Mouse (Mus musculus) CD8-positive naive resting alpha-beta T cell, adult 2 months (primary cell): Measurements from ENCODE around the gene Usp18.

ENCODE experiments used
- DNase-seq, 2 experiments: peaks; one replicate each; pipeline ENCODE4 v3.0.0; 2022; ENCODE audit warnings: low read depth in 2 of 2, low spot score in 2 of 2

Usp18 gene

DNA sequence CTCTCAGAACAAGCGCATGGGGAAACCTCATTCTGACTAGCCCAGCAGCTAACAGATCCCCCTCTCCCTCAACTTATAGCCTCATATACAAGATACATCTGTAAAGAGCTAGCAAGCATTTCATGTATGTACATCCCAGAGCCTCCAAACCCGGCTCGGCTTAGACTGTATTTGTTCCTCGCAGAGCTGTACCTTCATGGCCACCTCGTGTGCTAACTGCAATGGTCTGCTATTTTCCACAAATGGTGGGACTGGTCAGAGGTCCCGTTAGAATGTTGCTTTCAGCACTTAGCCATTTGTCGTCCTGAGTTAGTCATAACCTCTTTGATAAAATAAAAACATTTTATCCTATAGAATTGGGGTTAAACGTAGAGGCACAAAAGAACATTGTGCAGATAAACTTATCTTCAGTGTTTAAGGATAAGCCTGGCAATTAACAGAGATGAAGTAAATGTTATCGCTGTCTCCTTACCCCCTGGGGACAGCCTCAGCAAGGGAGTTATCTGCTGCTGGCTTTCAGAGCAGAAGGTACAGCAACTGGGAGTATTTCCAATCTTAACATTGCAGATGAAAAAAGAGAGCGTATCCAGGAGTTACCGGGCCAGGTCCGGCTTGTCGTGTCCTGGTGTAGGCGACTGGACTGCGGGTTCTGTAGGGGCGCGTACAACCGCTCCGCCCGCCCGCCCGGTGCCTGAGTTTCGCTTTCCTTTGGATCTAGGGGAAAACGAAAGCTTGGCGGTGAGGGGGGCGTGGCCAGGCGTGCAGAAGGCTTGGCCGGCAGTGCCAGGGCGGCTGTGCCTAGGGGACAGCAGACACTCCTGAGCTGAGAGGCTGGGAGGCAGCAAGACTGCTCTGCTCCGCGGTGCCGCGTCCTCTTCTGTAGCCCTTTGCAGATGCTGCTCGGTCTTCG lies at the start of gene Usp18:
TSS of gene Usp18 (plus strand) at position 780 of the 910 bp plus-strand sequence.
- DNase-seq = peak; percentile 79 to 85

DNA sequence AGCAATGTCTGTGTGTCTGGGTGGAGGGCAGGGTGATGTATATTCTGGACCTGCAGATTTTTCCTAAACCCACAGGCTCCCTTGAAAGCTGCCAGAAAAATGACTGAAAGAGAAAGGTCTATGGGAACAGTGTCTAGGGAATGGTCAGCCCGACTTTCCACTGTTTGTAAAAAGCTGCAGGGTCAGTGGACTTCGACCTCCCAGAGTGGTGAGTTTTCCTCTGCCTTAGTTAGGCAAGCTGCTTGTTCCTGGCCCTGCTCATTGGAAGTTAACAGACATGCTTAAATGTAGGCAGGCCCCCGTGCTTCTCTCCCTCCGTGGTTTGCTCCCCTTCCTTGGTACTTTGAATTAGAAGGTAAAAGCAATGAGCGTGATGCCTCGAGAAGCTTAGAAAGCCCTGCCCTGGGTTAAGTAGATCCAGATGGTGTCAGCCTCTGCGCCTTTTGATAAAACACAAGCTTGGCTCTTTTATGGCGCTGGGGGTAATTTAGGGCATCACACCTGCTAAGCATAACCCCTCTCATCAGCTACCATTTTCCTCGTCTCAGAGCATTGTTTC lies 47.8 kb upstream of the Usp18 start:
- no peak for DNase-seq

DNA sequence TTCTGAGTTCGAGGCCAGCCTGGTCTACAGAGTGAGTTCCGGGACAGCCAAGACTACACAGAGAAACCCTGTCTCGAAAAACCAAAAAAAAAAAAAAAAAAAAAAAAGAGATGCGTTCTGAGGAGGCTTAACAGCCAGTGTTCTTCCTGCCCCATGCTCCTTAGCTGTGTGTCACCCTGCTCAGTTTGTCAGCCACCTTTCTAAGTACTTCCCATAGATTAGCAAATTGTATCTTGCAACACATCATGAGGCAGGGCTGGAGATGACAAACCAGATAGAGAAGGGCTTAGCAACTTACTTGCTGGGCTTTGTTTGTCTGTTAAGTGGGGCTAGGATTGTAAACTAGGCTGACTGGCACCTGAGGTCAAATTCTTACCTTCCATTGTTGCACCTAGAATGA lies 45.2 kb upstream of the Usp18 start:
- DNase-seq = no peak

DNA sequence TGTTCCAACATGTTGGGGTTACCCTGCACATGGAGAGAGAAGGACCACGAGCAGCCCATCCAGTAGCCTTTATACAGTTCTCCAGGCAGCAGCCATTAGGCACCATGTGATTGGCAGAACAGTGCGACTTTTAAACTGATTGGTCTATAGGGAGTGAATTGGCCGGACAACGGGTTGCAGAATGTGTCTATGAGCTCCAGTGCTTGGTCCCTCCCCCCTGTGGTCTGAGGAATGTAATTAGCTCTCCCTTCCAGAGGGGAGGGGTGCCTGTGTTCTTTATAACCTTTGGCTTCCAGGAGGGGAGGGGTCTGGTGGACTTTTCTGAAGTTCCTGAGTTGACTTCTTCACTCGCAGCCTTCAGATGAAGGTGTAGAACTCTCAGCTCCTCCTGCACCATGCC lies 43.7 kb upstream of the Usp18 start:
- no peak for DNase-seq

DNA sequence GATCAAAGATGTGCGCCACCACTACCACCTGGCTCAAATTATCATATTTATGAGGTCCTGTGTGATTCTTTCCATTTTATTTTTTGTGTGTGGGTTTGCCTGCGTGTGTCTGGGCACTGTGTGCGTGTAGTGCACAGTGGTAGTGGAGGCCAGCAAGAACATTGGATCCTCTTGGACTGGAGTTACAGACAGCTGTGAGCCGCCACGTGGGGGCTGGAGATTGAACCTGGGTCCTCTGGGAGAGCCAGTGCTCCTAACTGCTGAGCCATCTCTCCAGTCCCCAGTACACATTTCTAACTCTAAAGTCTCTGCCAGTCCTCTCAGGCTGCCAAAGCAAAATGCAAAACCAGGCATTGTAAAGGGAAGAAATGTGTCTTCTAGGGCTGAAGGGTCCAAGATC lies 39.2 kb upstream of the Usp18 start:
- no peak for DNase-seq

DNA sequence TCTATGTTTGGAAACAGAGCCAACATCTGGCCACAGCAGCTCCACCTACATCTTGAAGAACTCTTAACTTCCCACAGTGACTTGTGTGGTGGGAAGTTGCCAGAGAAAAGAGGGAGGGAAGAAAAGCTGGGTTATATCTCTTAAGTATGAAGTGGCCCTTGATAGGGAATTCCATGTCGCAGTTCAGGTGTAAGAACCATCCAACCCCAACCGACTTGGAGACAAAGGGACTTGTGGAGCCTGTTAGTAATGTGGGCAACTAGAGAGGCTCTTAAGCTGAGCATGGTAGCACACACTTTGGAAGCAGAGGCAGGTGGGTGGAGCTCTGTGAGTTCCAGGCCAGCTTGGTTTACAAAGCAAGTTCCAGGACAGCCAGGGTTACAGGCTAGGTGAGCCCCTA lies 36.1 kb upstream of the Usp18 start:
- DNase-seq = no peak

DNA sequence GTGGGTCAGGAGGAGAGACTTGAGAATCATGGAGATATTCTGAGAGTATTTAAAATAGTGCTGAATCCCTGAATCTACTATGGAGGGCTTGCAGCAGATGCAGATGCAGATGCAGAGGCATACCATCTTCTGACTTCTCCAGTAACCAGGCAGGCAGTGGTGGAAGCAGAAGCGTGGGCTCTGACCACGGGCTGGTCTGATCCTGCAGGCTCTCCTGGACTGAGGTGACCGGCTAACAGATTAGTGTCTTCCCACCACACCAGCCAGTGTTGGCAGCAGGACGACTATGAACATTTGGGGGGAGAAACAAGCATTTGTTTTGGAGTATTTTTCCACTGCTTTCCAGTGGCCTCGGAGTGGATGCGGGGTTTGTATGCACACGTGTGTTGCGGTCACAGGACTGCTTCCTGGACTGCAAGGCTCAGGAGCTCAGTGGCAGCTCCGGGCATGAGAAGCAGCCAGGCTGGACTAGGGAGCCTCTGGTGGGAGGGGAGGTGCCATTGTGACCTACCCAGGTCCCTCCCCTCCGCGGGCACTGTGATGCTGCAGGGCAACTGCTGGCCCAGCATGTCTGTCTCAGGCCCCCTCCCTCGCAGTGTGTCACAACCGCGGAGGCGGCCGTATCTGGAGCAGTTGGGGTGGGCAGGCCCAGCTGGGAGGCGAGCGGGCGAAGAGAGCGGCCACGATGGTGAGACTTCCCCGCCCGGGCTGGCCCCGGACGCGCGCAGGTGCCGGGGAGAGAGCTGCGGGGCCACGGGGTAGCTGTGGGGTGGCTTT lies 35.4 kb upstream of the Usp18 start, which contains the start of gene Tuba8:
TSS of gene Tuba8 (plus strand) at position 548 of the 777 bp plus-strand sequence.
- DNase-seq = peak; percentile 12 to 16

DNA sequence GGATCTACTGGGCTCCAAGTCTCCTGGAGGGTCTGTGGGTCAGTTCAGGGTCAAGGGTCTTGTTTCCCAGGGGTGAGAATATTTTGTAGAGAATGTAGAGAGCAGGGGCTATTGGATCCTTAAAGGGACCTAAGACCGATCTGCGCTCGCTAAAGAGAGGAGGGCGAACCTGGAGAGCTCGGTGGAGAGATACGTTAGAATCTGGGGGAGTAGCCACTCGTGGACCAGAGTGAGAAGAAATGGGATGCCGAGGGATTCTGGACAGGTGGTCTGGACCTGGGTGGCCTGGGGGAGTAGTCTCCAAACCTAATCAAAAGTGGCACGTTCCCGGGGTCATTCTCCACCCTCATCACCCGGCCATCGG lies 34.8 kb upstream of the Usp18 start:
- no peak for DNase-seq

DNA sequence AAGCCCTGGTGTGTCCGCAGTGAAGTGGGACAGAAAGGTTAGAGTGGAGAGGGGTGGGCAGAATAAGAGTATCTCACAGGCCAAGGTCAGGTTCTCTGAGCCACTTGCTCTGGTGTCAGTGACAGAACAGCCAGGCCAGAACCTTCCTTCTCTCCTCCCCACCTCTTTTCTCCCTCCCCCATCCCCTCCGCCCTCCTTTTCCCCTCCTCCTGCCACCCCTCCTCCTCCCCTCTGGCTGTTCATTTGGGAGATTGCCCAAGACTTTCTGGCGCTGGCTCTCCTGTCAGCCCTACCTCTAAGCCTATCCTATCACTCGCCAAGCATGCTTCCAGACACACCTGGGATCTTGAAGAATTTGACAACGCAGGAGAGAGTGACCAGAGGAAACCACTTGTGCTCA lies 34.0 kb upstream of the Usp18 start:
- no peak for DNase-seq

DNA sequence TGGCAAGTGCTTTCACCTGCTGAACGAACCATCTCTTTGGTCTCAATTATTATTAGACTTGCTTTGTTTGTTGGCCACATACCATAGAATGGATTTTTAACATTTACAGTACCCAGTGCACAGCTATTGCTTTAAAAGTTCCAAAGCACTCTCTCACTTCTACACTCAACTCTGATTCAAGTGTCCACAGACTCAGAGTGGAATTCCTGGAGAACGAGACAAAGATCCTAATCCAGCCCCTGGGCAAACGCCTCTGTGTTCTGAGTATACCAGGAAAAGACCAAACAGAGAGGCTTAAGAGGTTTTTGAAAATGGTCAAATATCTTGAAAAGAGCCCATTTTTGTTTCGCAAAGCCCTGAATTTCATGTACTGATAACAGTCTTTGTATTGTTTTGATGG lies 32.7 kb upstream of the Usp18 start:
- DNase-seq = no peak

DNA sequence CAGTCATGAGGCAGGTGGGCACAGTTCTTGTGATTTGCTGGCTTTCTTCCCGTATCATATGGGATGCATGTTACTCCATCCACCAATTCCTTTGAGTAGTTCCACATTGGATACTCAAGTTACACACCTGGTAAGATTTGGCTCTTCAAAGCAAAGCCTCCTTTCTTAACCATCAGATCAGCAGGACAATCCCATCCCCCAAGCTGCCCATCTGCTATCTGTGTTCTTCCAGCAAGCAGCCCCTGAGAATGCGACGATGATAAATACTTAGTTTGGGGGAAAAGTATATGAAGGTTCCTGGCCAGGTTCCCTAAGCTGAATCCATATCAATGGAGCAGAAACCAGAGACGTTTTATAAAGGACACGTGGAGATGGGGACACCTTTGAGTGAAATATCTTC lies 31.5 kb upstream of the Usp18 start:
- no peak for DNase-seq

DNA sequence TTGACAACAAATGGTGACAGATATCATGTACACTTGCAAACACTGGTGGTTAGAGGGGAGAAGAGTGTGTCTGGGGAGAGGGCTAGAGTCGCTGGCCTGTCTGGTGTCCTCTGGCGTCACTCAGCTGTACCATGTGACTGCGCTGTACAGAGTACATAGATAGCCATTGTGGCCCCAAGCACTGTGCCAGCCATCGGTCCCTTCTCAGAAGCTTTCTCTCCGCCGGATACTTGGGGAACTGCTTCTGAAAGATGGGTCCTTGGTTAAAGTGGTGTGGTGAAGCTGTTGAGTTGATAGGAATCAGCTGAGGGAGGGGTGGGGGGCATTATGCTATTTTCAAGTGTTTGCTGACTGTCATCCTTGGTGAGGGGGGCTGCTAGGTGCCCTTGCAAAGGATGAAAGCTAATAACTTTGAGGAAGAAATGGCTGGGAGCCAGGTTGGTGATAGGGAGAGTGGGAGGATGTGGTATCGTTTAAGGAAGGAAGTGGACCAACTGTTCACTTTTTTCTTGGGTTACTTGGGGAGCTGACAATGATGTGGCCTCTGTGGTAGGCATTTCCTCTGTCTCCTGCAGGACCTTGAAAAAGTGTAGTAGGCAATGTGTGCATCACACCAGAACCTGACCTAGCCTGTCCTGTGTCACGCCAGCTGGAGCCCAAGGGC lies 30.9 kb upstream of the Usp18 start:
- DNase-seq = peak in 1 of 2 experiments; percentile 11

DNA sequence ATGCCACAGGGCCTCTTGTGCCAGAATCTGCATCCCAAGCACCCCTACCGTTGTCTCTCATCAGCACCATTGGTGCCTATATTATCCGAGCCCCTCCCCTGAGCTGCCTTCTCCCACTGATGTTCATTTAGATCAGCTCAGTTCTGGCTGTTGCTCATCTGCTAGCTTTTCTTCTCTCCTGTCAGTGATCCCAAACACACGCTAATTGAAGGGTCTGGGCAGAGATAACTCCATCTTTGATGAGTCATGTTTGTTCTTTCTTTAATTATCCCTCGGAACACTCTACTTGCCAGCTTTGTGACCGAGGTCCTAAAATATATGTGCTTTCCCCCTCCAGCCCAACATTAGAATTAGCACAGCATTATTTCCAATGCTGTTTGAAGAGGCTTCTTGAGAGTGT lies 30.4 kb upstream of the Usp18 start:
- no peak for DNase-seq

DNA sequence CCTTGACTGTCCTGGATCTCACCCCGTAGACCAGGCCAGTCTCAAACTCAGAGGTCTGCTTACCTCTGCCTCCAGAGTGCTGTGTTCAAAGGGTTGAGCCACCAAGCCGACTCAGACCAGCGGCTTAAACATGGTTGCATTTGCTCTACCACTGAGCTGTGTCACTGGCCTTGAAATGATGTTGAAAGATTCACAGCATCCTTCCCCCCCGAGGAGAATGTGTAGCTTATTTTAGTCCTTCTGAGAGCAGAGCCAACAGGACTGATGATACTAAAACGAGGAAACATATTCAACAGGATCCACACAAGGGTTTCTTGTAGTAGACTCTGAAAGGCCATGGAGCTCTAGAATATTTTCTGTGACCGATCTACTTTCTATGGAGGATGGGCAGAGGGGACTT lies 29.8 kb upstream of the Usp18 start:
- DNase-seq = no peak

DNA sequence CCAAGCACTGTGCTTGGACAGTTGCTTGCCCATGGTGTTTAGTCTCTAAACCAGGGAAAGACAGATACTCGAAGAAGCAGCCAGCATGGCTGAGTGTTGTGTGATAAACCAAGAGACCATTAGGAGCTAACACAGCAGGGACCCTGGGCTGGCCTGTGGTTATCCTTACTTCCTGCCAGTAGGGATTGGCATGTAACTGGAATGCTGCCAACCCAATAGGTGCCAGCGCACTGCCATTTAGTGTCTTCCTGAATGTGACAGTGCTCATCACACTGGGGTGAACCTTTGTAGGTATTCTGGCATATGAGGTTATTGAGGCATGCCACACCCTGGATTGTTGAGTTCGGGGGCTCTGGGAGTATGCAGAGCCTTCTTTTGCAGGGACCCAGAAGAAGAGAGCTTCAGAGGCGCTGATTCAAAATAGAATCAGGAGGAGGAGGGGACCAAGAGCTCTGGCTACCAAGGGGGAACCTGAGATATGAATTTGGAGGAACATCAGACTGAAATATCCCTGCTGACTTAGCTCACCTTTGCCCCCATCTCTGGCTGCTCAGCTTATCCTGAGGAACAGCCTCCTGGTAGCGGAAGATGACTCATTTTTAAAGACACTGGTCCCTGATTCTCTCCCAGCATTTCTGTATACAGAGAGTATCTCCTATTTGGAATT lies 29.0 kb upstream of the Usp18 start:
- DNase-seq = no peak

DNA sequence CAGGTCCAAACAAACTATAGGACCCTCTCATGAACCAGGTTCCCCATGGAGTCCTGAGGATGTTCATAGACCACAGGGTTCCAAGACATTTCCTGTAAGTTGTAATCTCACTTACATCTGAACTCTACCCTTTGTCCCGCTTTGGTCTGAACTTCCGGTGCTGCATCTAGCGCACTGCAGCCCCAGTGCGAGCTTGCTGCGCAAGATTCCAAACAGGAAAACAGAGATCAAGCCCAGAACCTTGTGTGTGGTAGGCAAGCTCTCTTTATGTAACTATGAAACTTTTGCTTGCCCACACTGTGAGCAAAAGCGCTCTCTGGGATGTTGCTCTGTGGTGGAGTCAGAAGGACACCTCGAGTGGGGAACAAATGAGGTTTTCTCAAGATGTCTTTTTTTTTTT lies 27.7 kb upstream of the Usp18 start:
- peak in 1 of 2 experiments; percentile 25 for DNase-seq

DNA sequence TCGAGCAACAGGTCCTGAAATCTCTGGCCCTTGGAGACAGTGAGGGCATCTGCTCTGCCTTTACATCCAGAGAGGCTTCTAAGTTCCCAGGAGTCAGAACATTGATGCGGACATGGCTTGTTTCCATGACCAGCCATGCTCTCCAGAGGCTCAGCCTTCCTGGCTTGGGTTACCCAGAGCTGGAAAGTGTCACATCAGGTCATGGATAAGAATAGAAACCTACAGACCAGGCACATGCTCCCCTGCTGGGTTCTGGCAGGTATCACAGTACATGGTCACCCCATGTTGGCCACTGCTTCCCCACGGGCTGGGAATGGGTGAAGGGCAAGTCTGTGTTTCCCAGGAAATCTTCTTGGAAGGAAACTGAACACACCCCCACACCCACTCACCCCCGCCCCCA lies 26.3 kb upstream of the Usp18 start:
- no peak for DNase-seq

DNA sequence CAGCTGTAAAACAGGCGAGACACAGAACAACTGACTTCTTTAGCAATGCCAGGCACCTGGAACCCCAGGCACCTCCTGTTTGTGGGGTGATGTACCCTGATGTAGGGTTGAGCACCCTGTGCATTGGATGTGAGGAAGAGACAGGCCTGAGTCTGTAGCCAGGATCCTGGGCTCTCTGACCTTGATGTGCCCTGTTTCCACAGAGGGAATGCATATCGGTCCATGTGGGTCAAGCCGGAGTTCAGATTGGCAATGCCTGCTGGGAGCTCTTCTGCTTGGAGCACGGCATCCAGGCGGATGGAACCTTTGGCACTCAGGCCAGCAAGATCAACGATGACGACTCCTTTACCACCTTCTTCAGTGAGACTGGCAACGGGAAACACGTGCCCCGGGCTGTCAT lies 25.5 kb upstream of the Usp18 start:
- no peak for DNase-seq

DNA sequence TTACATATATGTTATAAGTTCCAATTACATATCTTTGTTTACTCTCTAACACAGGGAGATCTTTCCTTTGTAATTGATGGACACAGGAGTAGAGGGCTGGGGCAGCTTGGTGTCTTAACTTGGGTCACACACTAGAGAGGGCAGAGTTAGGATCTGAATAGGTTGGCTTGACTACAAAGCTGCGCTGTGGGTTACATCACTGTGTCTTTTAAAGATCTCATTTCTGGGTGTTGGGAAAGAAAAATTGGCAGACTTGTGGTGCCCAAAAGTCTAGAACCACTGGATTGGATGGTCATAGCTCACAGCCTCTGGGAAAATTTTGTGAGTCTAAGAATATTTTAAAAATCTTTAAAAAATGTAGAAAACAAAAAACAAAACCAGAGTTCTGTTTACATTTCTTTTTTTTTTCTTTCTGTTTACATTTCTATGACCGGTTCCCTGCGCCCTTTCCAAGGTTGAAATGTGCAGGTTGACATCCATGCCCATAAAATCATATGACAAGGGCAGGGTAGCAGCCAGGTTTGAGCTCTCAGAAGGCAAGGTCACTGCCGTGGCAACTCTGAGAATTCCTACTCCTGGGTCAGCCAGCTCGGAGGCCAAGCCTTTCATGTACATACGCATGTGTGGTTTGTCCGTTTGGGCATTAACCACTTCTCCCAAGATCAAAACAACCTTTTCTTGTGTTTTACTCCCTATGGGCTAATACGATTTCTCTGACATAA lies 23.7 kb upstream of the Usp18 start:
- no peak for DNase-seq

DNA sequence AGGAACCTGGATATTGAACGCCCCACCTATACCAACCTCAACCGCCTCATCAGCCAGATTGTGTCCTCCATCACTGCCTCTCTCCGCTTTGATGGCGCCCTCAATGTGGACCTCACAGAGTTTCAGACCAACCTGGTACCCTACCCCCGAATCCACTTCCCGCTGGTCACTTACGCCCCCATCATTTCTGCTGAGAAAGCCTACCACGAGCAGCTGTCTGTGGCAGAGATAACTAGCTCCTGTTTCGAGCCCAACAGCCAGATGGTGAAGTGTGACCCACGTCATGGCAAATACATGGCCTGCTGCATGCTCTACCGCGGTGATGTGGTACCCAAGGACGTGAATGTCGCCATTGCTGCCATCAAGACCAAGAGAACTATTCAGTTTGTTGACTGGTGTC lies 22.7 kb upstream of the Usp18 start:
- no peak for DNase-seq
